Mouse (Mus musculus) mature B cell (primary cell): ENCODE results near the gene Garnl3.

Source experiments
- in situ Hi-C: fragments of 300-500 bp; cut with MboI; formaldehyde crosslinking; loops from 2 replicates; pipeline ENCODE4 v1.14.3; 2019

The Garnl3 gene

DNA sequence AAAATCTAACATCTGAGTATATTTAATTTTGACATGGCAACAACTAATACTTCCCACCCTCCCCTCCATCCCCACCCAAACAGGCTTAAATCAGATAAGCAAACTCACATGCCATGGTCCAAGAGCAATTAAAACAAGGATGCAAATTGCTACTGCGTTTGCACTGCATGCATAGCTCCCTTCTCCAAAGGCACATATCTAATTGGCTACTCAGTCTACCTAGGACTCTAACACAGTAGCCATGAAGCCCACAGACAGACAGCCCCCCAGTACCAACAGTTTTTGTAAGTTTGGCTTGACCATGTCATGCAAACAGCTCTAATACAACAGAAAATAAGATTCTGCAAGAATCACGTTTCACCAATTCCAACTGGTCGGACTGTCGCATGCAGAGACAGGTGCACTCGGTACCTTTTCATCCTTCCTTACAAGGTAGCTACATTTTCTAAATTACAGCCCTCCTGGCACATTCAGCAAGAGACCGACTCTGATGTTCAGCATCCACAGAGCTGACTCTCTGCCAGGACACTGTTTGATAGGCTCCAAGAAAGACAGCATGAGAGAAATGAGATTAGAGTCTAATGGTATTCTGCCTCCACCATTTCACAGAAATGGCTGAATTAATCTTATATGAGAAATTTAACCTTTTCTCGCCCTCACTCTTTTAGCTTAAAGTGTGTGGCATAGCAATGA lies 44.6 kb downstream of the Garnl3 start:
- in situ Hi-C loops, result no loop called here

DNA sequence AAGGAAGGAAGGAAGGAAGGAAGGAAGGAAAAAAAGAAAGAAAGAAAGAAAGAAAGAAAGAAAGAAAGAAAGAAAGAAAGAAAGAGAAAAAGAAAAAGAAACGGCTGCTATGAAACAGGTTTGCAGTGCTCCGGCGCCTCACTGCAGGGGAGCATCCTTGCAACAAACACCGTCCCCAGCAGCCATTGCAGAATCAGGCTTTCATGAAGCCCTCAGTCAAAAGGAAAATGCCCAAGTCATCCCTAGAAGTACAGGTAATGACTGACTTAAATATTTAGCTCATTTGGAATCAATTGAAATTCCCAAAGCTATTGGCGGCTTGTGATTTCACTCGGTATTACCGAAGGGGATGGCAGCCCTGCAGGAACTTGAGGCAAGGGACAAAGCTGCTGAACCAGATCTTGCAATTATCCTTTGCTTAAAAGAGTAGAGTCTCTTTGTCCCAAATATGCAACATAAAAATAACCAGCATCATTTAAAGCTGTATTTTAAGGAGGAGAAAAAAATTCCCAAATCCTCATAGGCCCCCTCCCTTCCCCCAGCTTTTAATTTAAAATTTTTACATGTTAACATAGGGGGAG lies 45.3 kb downstream of the Garnl3 start:
- in situ Hi-C loops, result no loop called here

DNA sequence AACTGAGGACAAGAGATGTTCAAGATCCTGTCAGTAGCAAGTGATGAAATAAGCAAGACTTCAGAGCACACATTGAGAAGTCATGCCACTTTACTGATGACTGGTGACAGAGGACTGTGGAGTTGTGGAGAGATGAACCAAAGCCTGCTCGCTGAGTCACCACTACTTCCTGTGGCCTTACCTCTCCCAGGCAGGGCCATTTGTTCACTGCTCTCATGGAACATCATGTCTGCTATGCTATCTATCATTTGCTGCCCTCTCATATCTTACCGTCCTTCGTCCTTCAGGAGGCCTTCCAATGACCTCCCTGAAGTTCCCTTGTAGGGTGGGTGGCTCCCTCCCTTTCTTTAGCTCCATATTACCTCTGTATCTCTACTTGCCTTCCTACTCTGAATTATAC lies 47.2 kb downstream of the Garnl3 start:
- in situ Hi-C loops, result no loop called here

DNA sequence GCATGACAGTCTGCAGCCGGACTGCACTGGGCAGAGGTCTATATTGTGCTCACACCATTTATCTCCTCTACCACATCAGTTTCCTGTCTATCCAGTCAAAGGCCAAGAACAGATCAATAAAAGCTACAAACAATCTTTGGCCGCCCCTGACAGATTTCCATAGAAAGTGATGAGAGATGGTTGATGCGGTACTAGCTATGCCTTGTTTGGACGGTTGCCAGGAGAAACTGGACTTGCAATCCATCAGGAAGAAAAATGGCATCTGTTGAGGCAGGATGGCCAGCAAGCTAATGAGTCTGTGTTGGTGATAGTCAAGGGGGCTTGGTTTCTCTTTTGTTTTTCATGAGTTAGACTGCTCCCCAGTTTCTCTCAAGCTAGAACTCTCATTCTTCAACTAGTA lies 51.3 kb downstream of the Garnl3 start:
- in situ Hi-C loops, result no loop called here

DNA sequence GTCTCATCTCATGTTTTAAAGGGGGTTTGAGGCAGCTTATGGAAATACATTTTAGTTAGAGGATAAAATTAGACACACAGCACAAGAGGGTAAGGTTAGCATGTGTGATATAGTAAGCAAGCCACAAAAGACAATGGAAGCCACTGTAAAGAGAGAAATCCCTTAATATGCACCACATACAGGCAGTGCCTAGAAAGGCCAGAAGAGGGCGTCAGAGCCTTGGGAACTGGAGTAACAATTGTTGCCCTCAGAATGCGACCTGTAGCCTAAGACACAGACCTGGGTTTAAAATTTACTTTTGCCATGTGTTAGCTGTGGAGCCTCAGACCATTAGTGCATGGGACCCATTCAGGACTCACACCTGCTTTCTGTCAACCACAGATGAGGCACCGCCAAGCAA lies 54.2 kb downstream of the Garnl3 start:
- in situ Hi-C loops, result no loop called here

DNA sequence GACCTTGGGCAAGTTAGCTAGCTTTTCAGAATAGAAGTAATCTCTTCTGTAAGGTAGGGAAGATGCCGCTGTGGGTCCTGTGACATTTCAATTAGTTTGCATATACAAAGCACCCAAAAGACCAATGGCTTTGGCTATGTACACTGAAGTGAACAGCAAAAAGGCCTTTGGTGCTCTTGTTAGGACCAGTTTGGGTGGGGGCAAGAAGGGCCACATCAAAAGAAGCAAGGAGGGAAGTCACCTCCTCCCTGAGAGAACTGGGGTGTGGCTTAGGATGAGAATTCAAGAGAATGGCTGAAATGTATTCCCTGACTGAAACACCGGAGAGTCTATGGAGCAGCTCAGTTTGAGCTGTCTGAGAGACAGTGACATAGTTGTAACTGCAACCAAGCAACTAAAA lies 56.5 kb downstream of the Garnl3 start:
- in situ Hi-C loops, result no loop called here

DNA sequence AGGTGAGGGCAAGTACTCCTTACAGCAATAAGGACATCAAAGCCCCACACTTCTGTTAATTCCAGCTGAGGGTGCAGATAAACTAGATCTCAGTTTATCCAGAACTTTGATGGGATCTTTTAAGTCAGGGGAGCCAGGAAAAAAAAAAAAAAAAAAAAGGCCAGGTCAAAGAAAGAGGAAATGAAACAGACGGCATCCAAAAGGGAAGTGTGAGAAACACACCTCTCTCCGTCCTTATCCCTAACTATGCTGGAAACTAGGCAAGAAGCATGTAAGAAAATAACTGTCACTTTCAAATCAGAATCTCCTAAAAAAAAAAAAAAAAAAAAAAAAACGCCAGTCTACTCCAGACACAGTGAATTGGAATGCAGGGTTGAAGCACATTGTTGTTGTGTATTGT lies 57.3 kb downstream of the Garnl3 start:
- in situ Hi-C loops, result no loop called here

DNA sequence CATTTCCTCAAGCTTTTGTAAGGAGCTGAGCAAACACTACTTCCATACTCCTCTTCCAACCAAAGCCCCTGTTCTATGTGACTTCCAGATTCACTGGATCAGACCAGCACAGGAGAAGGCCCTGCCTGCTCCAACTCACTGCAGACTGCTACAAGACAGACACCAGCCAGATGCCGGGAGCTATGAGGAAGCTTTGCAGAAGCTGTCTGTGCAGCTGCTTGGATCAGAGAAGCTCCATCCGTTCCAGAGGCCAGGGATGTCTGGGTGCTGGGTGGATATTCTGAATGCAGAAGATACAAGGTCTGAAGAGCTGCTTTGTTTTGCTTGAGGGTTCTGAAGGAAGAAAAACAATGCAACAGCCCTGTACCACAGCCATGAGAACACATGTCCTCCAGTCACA lies 59.1 kb downstream of the Garnl3 start:
- in situ Hi-C loops, result no loop called here

DNA sequence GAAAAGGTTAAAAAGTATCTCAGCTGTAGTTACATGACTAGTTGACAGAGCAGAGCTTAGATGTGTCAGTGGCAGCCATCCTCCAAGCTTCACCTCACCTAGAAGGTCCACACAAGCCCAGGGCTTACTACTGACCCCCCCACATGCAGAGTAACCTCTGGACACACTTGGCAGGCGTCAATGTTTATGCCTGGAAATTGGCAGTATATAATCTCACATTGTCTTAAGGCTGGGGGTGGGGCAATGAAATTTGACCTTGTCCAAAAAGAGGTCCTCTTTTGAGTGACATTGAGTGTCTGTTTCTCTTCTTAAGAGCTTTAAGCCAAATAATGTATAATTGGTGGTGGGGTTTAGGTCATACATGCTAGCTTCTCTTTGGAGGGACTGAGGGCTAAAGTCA lies 65.8 kb downstream of the Garnl3 start:
- in situ Hi-C loops, result no loop called here

DNA sequence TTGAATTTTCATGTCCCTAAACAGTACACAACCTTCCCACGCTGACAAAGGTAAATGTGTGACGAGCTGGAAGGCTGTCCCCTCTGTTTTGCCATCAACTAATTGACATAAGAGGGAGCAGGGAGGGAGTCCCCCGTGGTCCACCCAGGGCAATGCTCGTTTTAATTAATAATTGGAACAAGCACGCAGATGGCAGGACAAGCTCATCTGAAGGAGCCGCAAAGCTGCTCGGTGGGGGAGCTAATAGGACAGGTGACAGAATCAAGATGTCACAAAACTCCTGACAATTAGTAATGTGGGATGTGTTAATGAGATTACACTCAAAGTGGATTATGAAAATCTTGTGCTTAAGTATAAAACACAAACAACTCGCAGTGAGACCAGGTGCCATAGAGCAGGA lies 68.7 kb downstream of the Garnl3 start:
- in situ Hi-C loops, result no loop called here

DNA sequence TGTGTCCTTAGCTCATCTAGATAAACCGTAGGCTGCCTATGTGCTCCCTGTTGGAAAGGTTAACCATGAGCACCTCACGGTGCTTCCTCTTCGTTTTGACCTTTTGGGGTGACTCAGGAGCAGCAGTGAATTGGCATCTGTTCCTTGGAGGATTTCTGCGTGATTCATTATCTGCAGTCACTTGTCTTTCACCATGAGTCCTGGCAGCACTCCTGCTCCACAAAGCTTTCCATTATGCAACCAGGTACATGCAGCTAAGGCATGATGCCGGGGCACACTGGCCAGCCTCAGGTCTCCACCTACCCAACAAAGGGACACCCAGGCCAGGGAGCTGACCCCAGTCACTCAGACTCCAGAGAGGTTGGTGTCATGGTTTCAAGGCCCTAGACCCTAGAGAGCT lies 72.5 kb downstream of the Garnl3 start:
- in situ Hi-C loops, result no loop called here

DNA sequence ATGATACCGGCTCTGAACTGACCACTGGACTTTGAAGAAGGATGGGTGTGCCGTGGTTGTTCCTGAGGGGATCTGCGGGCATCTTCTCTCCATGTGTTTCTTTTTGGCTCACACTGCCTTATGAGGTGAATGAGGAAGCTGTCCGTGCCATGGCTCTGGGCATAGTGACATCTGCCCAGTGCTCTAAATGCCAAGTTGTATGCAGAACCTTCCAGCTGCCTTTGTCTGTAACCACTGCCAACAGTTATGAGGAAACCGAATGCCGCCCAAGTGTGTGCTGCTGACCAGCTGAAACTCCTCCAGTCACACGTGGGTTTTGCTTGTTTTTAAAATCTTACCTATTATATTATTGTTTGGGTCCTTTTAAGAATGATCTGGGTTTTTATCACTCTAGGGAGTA lies 73.9 kb downstream of the Garnl3 start:
- in situ Hi-C loops, result no loop called here

DNA sequence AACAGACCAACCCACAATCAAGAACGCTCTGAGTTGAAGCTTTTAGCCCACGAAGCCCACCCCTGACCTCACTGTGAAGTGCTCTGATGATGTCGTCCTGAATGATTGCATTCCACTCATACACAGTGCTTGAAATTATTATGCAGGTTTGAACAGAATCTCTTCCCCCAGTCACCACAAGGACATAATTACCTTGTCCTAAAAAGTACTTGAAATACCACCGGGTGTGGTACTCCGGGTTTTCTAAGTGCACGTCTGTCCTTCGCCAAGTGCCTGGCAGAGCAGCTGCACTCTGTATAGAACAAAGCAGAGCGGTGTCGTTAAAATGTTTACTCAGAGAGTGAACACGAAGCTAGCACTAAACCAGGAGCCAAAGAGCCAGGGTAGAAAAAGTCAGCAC lies 77.5 kb downstream of the Garnl3 start:
- in situ Hi-C loops, result no loop called here

DNA sequence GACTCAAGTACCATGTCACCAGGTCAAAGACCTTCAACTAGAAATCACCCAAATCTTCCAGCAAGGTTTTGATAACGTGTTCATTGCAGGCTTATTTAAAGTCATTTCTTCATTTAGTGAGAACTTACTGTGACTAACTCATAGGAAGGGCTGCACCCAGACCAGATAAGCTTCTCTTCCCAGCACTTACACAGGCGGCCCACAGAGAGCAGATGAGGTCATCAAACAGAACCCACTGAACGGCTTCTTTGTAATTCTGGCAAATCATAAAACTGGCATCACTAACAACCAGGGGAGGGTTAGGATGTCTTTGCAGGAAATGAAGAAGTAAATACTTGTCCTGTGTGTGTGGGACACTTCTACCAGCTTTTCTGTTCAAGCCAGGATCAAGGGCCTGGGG lies 84.1 kb downstream of the Garnl3 start:
- in situ Hi-C loops, result no loop called here

DNA sequence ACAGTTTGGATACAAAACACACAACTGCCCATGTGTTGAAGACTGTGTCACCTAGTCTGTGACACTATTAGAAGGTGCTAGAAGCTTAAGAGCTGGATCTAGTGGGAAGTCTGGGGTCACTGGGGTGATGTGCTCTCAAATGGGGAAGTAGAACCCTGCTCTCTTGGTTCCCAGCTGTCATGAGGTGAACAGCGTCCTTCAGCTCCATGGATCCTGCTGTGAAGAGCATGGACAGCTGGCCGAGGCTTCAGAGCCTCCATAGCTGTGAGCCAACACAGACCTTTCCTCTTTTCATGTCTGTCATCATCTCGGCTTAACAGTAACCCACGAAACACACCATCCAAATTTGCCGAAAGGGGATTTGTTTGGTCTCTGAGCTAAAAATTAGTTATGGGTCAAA lies 84.5 kb downstream of the Garnl3 start:
- in situ Hi-C loops, result no loop called here

DNA sequence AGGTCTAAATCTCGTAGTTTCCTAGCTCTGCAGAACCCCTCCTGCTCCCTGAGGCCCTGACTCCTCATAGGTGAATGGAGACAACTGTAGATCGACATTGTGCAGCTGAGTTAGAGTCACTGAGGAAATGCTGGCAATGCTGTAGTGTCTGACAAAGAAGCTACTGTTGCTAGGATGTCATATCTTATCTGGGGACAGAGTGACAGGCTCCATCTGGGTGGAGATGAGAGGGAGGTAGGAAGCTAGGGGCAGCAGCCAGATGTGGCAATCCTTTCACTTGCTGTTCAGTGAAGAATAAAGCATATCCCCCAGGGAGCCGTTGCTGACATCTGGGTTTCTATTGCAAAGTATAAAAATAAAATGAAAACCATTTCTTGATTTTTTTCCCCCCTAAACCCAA lies 85.6 kb downstream of the Garnl3 start:
- in situ Hi-C loops, result no loop called here

DNA sequence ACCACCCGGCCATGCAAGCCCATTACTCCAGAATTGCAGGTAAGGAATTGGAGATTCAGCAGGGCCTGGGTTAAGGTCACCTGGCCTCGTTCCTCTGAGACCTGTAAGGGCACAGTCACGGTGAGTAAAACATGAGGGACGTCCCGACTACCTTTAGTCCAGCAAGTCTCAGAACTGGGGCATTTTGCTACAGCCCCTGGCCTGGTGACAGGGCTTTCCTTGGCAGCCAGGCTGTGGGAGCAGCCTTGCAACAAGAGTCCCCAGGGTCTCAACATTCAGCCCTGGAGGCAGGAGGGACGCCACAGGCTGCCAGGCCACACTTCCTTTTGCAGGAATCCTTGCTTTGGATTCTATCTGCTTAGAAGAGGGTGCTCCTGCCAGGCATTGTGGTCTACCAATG lies 88.7 kb downstream of the Garnl3 start:
- in situ Hi-C loops, result no loop called here

DNA sequence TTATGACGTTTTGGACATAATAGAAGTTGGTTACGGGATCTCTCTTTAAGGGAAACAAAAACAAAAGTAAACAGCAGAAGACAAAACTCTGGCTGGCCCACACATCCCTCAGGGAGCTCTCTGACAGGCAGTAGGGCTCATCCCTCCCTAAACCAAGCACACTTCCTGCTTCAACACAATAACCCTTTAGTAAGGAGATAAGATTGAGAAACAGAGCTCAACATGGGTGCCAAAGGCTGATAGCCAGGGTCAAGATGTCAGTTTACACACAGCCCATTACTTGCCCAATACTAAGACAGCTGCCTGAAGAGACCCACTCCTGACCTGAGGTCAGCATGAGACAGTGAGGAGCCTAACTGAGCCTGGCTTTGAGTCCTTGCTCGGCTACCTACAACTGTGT lies 89.9 kb downstream of the Garnl3 start:
- in situ Hi-C loops, result no loop called here

DNA sequence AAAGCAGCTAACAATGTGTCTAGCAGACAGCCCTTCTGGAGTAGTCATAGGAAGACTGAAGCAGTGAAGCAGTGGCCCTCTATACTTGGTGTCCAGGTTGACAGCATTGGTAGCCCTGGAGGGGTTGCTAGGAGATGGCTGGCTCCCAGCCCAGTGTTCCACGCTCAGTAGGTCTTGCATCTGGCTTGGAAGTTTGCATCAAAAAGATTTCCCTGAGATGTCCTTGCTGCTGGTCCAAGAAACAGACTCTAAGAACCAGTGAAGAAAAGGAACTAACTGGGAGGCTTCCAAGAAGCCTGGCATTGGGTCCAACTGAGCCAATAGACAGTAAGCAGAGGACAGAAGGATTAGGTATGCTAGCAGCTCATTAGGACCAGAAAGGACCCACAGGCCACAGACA lies 94.0 kb downstream of the Garnl3 start:
- in situ Hi-C loops, result no loop called here

DNA sequence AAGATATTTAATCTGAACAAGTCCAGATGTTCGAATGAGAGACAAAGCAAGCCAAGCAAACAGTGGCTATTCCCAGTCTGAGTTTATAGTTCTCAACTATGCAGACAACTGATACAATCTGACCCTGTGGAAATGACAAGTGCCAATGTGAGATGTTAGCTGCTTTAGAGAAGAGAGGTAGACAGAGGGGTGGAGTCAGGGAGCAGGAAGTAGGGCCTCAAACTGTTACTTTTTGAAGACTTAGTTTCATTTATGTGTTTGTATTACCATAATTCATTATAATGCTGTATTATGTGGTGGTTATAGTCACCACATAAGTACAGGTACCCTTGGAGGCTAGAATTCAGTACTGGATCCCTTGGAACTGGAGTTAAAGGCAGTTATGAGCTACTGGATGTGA lies 96.2 kb downstream of the Garnl3 start:
- in situ Hi-C loops, result no loop called here

DNA sequence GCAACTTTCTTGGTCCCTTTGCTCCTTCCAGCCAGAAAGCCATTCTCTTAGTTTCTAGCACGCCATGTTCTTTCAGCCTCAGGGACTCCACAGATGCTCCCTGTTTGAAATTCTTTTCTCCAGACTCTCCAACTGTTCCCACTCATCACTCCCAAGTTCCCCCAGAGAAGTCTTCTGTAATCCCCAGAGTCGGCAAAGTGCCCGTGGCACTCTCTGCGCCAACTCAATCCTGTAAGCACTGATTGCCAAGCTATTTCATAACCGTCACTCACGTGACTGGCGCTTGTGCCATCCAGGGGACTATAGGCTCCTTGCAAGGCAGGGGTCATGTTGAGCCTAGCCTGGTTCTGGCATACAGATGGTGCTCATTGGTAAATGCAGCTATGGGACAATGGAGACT lies 98.2 kb downstream of the Garnl3 start:
- in situ Hi-C loops, result no loop called here

DNA sequence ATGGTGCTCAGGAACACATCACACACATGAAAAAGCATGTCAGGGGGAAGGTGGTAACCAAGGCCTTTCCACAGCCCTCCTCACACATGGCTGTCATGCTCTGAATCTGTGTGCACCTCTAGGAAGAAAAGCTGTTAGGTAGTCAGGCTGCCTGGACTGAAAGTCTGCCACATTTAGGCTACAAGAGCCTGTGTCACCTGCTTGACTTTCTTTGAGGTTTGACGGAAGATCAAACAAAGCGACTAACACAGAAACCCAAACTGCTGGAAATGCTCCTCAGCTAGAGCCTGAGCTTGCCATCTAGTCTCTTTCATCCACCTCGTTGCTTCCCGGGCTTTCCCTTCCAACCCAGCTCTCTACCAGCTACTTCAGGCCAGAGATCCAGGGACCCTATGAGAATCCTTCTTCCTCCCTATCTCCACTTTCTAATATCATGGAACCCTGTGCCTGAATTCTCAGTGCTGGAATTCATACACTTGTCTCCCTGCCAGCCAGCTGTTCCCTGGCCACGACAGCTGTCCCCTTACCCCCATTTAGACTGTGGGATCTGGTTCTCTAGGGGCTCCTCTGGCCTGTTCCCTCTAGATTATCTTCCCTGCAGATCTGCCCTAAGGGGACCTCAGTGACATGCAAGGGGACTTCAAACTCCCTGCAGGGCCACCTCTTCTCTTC lies 98.9 kb downstream of the Garnl3 start:
- in situ Hi-C loops, result no loop called here

DNA sequence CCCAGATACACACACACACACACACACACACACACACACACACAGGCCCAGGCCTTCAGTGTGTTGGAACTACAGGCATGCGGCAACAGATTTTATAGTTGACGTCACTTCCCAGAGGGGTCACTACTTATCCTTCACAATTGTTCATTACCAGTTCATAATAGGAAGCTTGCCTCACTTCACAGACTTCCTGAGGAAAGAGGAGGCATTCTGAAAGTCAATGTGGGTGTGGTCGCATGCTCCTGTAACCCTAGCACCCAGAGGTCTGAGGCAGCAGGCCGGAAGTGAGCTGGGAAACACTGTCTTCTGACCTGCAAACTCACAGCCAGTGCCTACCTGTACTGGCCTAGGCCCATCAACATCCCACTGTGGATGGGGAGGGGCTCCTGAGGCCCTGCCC lies 106.4 kb downstream of the Garnl3 start:
- in situ Hi-C loops, result no loop called here

DNA sequence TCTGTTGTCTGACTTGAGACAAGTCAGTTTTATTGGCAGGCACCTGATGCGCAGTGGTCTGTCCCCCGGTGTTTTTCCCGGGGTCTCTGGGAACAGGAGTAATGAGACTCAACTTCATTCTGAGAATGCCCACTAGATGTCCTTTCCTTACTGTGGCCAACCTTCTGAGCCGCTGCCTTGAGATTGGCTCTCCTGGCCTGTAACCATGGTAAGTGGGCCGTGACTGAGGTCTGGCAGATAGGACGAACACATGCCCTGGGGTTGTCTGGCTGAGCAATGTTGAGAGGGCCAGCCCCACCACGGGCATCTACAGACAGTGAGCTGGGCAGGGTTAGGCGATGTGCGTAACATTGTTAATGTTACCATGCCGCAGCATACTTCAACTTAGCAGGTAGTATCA lies 106.9 kb downstream of the Garnl3 start:
- in situ Hi-C loops, result no loop called here
